Mouse (Mus musculus) heart, embryonic 11.5 days (tissue): Measurements from ENCODE around the gene Smc5. TPM values are rescaled to one million over a fixed set of nuclear protein-coding genes. Genes with fewer than 3 reads are reported as not detected.
A peak's percentile ranks its signal among the peaks of the same experiment; 100 is the strongest.

Source experiments
- ATAC-seq: fragments of 200-750 bp; cut with Nextera tagmentation; replicated peaks from 2 replicates; pipeline ENCODE4 v1.8.0; 2017; ENCODE audit warnings: moderate library complexity; ENCODE audit not compliant: insufficient number of reproducible peaks, low FRiP score, low TSS enrichment
- H3K27ac ChIP-seq: fragments of 300-500 bp; sonication (generic); 2 replicates; pipeline ENCODE4 v1.5.1; 2014; ENCODE audit warnings: mild to moderate bottlenecking, low read depth, low read length
- H3K27me3 ChIP-seq: fragments of 300-500 bp; sonication (generic); 2 replicates; pipeline ENCODE4 v1.6.1; 2014; ENCODE audit warnings: mild to moderate bottlenecking, low read length, mixed read lengths; ENCODE audit not compliant: control insufficient read depth, insufficient read depth
- H3K36me3 ChIP-seq: fragments of 300-500 bp; sonication (generic); 2 replicates; pipeline ENCODE4 v1.6.1; 2014; ENCODE audit warnings: mild to moderate bottlenecking, low read length, moderate library complexity, mixed read lengths; ENCODE audit not compliant: control insufficient read depth, insufficient read depth
- H3K4me1 ChIP-seq: fragments of 300-500 bp; sonication (generic); 2 replicates; pipeline ENCODE4 v1.6.1; 2014; ENCODE audit warnings: low read length; ENCODE audit not compliant: control insufficient read depth, insufficient read depth
- H3K4me2 ChIP-seq: fragments of 300-500 bp; sonication (generic); 2 replicates; pipeline ENCODE4 v1.6.1; 2014; ENCODE audit warnings: mild to moderate bottlenecking, moderate library complexity
- H3K4me3 ChIP-seq: fragments of 300-500 bp; sonication (generic); 2 replicates; pipeline ENCODE4 v1.5.1; 2014; ENCODE audit warnings: low read depth, low read length
- H3K9ac ChIP-seq: fragments of 300-500 bp; sonication (generic); 2 replicates; pipeline ENCODE4 v1.6.1; 2014; ENCODE audit warnings: mild to moderate bottlenecking, low read depth, low read length, moderate library complexity
- H3K9me3 ChIP-seq: fragments of 300-500 bp; sonication (generic); replicated peaks from 2 replicates; pipeline ENCODE4 v1.6.1; 2016; ENCODE audit warnings: low read length; ENCODE audit not compliant: control insufficient read depth
- WGBS: fragments of 180-500 bp; shearing (Covaris S2); extraction: QIAGEN DNeasy Blood & Tissue Kit; methylation state at CpG from one replicate; pipeline ENCODE4 v1.1.7; 2014; ENCODE audit not compliant: insufficient replicate concordance; 5-methylcytosine and 5-hydroxymethylcytosine counted together
- polyA plus RNA-seq: library from polyadenylated mRNA; unstranded; fragments of >200 nt; fragmentation: Nextera tagmentation; extraction: Ambion mirVana; gene quantifications from 2 replicates; pipeline ENCODE4 v1.2.1, GENCODE M21; 2014

Gene Smc5
- polyA plus RNA-seq, 1 experiment from 2014 or later = 36.4 TPM

- no peaks in the 10 kb centered on the region for H3K4me1 ChIP-seq
- H3K4me3 ChIP-seq = no peak overlapping the region
- H3K4me2 ChIP-seq = no peak overlapping the region
- H3K36me3 ChIP-seq = no peaks in the 10 kb centered on the region
- H3K9ac ChIP-seq = no peak overlapping the region
- H3K9me3 ChIP-seq = no peaks in the 10 kb centered on the region
- no peaks in the 10 kb centered on the region for H3K27me3 ChIP-seq
- H3K27ac ChIP-seq = no peak overlapping the region
- no peak for ATAC-seq
These were observed 23.5 kb upstream of the Smc5 start for GRCm38 (mm10) chr19:23297191-23297590.

DNA sequence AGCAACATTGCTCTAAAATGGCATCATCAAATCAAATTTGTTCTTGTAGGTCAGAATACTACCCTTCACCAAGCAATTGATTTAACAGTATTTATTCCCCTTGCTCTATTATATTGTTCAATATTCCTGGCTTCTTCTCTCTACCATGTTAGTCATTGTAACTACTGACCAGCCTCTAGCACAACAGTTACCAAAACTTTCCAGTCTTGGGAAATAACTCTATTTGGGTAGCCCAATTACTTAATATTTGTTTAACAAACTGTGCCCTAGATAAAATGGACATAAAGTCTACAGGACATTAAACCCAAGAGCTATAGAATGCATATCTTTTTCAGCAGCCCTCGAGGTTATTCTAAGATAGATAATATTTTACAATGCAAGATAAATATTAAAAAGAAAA, 15.6 kb upstream of the Smc5 start:
- no peak for ATAC-seq
- Histone ChIP-seq H3K4me3 (no peak overlapping the region), H3K9me3 (no peaks in the 10 kb centered on the region)

GRCm38 (mm10) chr19:23281911-23282660, 8.4 kb upstream of the Smc5 start:
- Histone ChIP-seq H3K4me2 (no peak overlapping the region), H3K9ac (no peak overlapping the region), H3K4me3 (no peak overlapping the region), H3K9me3 (no peaks in the 10 kb centered on the region), H3K27me3 (no peaks in the 10 kb centered on the region), H3K4me1 (no peaks in the 10 kb centered on the region), H3K36me3 (no peaks in the 10 kb centered on the region), H3K27ac (no peak overlapping the region)
- 34% methylated on average over 8 of the region's 8 CpGs for whole genome bisulfite sequencing
- ATAC-seq = no peak

More for the DNA sequence above, 15.6 kb upstream of the Smc5 start:
- WGBS = 63% methylated on average over 1 of the region's 1 CpGs
- no peaks in the 10 kb centered on the region for H3K36me3 ChIP-seq
- H3K9ac ChIP-seq = no peak overlapping the region
- H3K27me3 ChIP-seq = no peaks in the 10 kb centered on the region
- H3K27ac ChIP-seq = no peak overlapping the region
- no peak overlapping the region for H3K4me2 ChIP-seq
- no peaks in the 10 kb centered on the region for H3K4me1 ChIP-seq

- Histone ChIP-seq H3K27me3 (no peaks in the 10 kb centered on the region), H3K9ac (peak overlapping the region; percentile 92; the same call in 1 of the 2 replicates), H3K9me3 (no peaks in the 10 kb centered on the region), H3K4me1 (peaks cover 9% of the 10 kb centered on the region), H3K4me2 (peak overlapping the region; percentile 77), H3K4me3 (peak overlapping the region; percentile 83), H3K36me3 (no peaks in the 10 kb centered on the region), H3K27ac (peak overlapping the region; percentile 64; the same call in 1 of the 2 replicates)
- 66% methylated on average over 3 of the region's 4 CpGs for WGBS
- ATAC-seq = no peak
These were observed 492 bp upstream of the Smc5 start for GRCm38 (mm10) chr19:23274054-23274724.

DNA sequence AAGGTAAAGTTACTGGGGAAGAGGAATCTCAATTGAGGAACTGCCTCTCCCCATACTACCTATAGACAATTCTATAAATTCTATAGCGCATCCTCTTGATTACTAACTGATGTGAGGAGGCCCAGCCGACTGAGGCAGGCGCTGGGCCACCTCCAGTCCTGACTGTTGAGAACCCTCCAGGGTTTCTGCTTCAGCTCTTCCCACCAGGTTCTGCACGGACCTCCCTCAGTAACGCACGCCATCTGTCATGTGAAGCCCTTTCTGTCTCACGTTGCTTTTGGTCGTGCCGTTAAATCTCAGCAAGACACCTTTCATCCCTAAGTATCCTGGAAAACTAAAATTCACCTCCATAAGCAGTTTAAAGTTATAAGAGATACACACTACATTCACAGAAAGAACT, 16.9 kb downstream of the Smc5 start:
- no peaks in the 10 kb centered on the region for H3K4me1 ChIP-seq
- no peak overlapping the region for H3K27ac ChIP-seq
- no peak overlapping the region for H3K4me2 ChIP-seq
- no peak overlapping the region for H3K4me3 ChIP-seq
- H3K9ac ChIP-seq = no peak overlapping the region
- H3K36me3 ChIP-seq = peaks cover 14% of the 10 kb centered on the region
- H3K9me3 ChIP-seq = no peaks in the 10 kb centered on the region
- no peak for ATAC-seq
- no peaks in the 10 kb centered on the region for H3K27me3 ChIP-seq
- WGBS = 84% methylated on average over 9 of the region's 9 CpGs

- Histone ChIP-seq H3K27me3 (no peaks in the 10 kb centered on the region), H3K36me3 (peaks cover 11% of the 10 kb centered on the region), H3K9ac (no peak overlapping the region), H3K9me3 (no peaks in the 10 kb centered on the region), H3K27ac (no peak overlapping the region), H3K4me2 (no peak overlapping the region), H3K4me1 (no peaks in the 10 kb centered on the region), H3K4me3 (no peak overlapping the region)
- ATAC-seq = no peak
- 88% methylated on average over 2 of the region's 2 CpGs for WGBS
These were observed 27.2 kb downstream of the Smc5 start for GRCm38 (mm10) chr19:23246473-23246872.

- H3K9ac ChIP-seq = no peak overlapping the region
- ATAC-seq = no peak
- no peak overlapping the region for H3K4me2 ChIP-seq
- no peaks in the 10 kb centered on the region for H3K9me3 ChIP-seq
- H3K36me3 ChIP-seq = peaks cover 13% of the 10 kb centered on the region
- no peak overlapping the region for H3K27ac ChIP-seq
- WGBS = 66% methylated on average over 4 of the region's 4 CpGs
- no peaks in the 10 kb centered on the region for H3K27me3 ChIP-seq
- H3K4me3 ChIP-seq = no peak overlapping the region
- no peaks in the 10 kb centered on the region for H3K4me1 ChIP-seq
These were observed 48.6 kb downstream of the Smc5 start for GRCm38 (mm10) chr19:23225065-23225464.

DNA sequence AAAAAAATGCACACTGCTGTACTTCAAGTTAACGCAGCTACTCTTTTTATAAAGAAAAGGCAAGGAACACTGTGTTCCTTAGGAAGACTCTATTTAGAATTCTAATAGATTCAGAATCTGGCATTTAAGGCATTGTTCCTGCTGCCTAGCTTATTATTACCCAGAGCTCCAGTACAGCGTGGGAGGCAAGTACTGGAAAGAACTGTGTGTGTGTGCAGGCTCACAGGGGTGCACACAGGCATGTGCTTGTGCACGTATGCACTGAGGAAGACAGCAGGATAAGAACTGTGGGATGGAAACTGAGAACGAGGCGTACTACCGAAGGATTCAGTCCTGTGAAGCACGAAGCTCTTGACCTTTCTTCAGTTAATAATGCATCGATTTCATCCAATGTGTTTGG, 59.4 kb downstream of the Smc5 start:
- no peak overlapping the region for H3K4me3 ChIP-seq
- H3K9ac ChIP-seq = no peak overlapping the region
- no peak overlapping the region for H3K4me2 ChIP-seq
- H3K4me1 ChIP-seq = no peaks in the 10 kb centered on the region
- no peaks in the 10 kb centered on the region for H3K27me3 ChIP-seq
- H3K9me3 ChIP-seq = no peaks in the 10 kb centered on the region
- ATAC-seq = no peak
- peaks cover 16% of the 10 kb centered on the region for H3K36me3 ChIP-seq
- 92% methylated on average over 8 of the region's 8 CpGs for WGBS
- no peak overlapping the region for H3K27ac ChIP-seq

DNA sequence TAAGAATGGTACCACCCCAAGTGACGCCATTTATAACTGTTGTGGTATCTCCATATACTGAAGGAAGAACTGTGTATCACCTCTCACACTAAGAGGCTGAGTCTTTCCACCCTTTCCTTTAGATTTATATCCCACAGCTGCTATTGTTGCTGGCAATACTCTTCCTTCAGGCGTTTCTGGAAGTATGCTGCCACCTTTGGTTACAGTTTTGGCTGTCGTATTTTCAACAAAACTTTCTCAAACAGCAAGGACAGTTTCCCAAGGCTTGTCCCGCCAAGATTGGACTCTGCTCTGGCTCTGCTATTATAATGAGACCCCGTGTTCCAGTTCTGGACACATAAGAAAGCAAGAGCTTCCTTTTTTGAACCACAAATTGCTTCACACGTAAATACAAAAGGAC, 62.4 kb downstream of the Smc5 start:
- Histone ChIP-seq H3K9ac (no peak overlapping the region), H3K9me3 (no peaks in the 10 kb centered on the region), H3K4me2 (no peak overlapping the region), H3K36me3 (peaks cover 16% of the 10 kb centered on the region), H3K27me3 (no peaks in the 10 kb centered on the region), H3K27ac (no peak overlapping the region), H3K4me1 (no peaks in the 10 kb centered on the region), H3K4me3 (no peak overlapping the region)
- WGBS = 87% methylated on average over 6 of the region's 6 CpGs
- no peak for ATAC-seq
